Mouse (Mus musculus) forebrain, embryonic 14.5 days (tissue): ENCODE data around the gene Olfr297. TPM values are rescaled to one million over a fixed set of nuclear protein-coding genes. Genes with fewer than 3 reads are reported as not detected.

Source experiments
- ATAC-seq: fragments of 200-750 bp; cut with Nextera tagmentation; 2 replicates; pipeline ENCODE4 v1.8.0; 2017; ENCODE audit warnings: mild to moderate bottlenecking, moderate library complexity
- DNase-seq: peaks from one replicate; pipeline ENCODE4 v3.0.0-alpha.2; 2015; ENCODE audit warnings: low spot score
- H3K27ac ChIP-seq: fragments of 300-500 bp; sonication (generic); 2 replicates; pipeline ENCODE4 v1.5.1; 2014; ENCODE audit warnings: low read depth, mild to moderate bottlenecking, control low read depth, low read length, moderate library complexity
- H3K27me3 ChIP-seq: fragments of 300-500 bp; sonication (generic); replicated peaks from 2 replicates; pipeline ENCODE4 v1.6.1; 2014; ENCODE audit warnings: low read length, control low read depth, mixed read lengths; ENCODE audit not compliant: control insufficient read depth, insufficient read depth
- H3K36me3 ChIP-seq: fragments of 300-500 bp; sonication (generic); 2 replicates; pipeline ENCODE4 v1.6.1; 2014; ENCODE audit warnings: low read length, control low read depth; ENCODE audit not compliant: control insufficient read depth, insufficient read depth
- H3K4me1 ChIP-seq: fragments of 300-500 bp; sonication (generic); 2 replicates; pipeline ENCODE4 v1.6.1; 2014; ENCODE audit warnings: antibody characterized with exemption, low read length, control low read depth; ENCODE audit not compliant: control insufficient read depth, insufficient read depth
- H3K4me2 ChIP-seq: fragments of 300-500 bp; sonication (generic); 2 replicates; pipeline ENCODE4 v1.6.1; 2014; ENCODE audit warnings: mild to moderate bottlenecking, control low read depth, low read length
- H3K4me3 ChIP-seq: fragments of 300-500 bp; sonication (generic); 2 replicates; pipeline ENCODE4 v1.5.1; 2014; ENCODE audit warnings: low read depth, low read length, control low read depth
- H3K9ac ChIP-seq: fragments of 300-500 bp; sonication (generic); 2 replicates; pipeline ENCODE4 v1.6.1; 2014; ENCODE audit warnings: mild to moderate bottlenecking, low read length, control low read depth, moderate library complexity
- H3K9me3 ChIP-seq: fragments of 300-500 bp; sonication (generic); replicated peaks from 2 replicates; pipeline ENCODE4 v1.6.1; 2016; ENCODE audit warnings: low read length, control low read depth, mixed read lengths; ENCODE audit not compliant: control insufficient read depth
- WGBS: fragments of 180-500 bp; shearing (Covaris S2); extraction: QIAGEN DNeasy Blood & Tissue Kit; methylation state at CpG from one replicate; pipeline ENCODE4 v1.1.7; 2014; 5-methylcytosine and 5-hydroxymethylcytosine counted together
- polyA plus RNA-seq: library from polyadenylated mRNA; unstranded; fragments of >200 nt; fragmentation: Nextera tagmentation; extraction: Ambion mirVana; gene quantifications from 2 replicates; pipeline ENCODE4 v1.2.1, GENCODE M21; 2014

Olfr297 gene
- polyA plus RNA-seq = not detected in 2 replicates

DNA sequence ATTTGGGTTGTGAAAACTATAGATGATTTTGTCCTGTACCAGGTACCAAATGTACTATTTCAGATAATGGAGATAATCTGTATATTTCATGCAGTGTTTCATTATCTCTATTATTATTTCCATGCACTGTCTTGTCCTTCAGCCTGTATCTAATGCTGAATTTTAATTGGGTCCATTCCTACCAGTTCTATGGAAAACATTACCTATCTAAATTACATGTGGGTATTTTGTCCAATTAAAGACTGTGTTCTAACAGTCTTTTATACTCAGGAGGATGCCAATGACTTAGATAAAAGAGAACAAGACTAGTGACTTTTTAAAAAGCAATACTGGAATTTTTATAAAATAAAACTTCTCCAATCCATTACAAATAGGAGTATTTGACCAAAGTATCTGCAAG lies at the start of gene Olfr297:
TSS of gene Olfr297 (plus strand) at position 301 of the 400 bp plus-strand sequence.
- Histone ChIP-seq H3K4me2 (no peak within 1 kb of the TSS), H3K27ac (no peak within 1 kb of the TSS), H3K4me1 (no peaks in the 10 kb centered on the region), H3K4me3 (no peak within 1 kb of the TSS), H3K9me3 (no peaks in the 10 kb centered on the region), H3K9ac (no peak within 1 kb of the TSS), H3K36me3 (no peaks in the 10 kb centered on the region), H3K27me3 (no peaks in the 10 kb centered on the region)
- ATAC-seq (no peak), DNase-seq (no peak)

DNA sequence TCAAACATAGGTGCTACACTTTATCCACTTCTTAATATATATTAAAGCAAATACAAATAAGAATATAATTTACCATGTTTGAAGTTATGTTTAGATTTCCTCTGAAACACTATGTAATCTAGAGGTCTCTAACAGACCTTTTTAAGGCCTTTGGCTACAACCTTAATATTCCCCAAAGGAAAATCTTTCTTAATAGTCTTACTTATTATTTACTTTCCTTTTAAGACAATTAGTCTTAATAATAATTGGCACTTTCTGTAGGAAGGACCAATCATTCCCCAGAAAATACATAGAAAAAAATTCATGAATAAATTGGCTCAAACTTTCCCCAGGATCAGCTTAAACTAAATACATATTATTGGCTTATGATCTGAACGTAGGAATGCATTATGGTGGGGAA lies 27.4 kb upstream of the Olfr297 start, which contains the start of gene Olfr298:
TSS of gene Olfr298 (minus strand) at position 101 of the 400 bp plus-strand sequence.
- Histone ChIP-seq H3K27me3 (no peaks in the 10 kb centered on the region), H3K4me2 (no peak within 1 kb of the TSS), H3K9me3 (no peaks in the 10 kb centered on the region), H3K36me3 (no peaks in the 10 kb centered on the region), H3K4me1 (no peaks in the 10 kb centered on the region), H3K27ac (no peak within 1 kb of the TSS), H3K4me3 (no peak within 1 kb of the TSS), H3K9ac (no peak within 1 kb of the TSS)
- DNase-seq = no peak
- no peak for ATAC-seq
- WGBS = 70% methylated on average over 1 of the region's 1 CpGs

Other genes starting within 250 kb of the Olfr297 start
- gene Olfr310, start 242.8 kb upstream of the Olfr297 start, polyA plus RNA-seq = not detected in 2 replicates
- gene Olfr309, start 206.3 kb upstream of the Olfr297 start, polyA plus RNA-seq = not detected in 2 replicates
- gene Olfr308, start 194.3 kb upstream of the Olfr297 start, polyA plus RNA-seq = not detected in 2 replicates
- gene Olfr307, start 182.4 kb upstream of the Olfr297 start, polyA plus RNA-seq = not detected in 2 replicates
- not detected in 2 replicates for gene Olfr305, start 153.0 kb upstream of the Olfr297 start, polyA plus RNA-seq
- gene Olfr304, start 133.3 kb upstream of the Olfr297 start, polyA plus RNA-seq = not detected in 2 replicates
- not detected in 2 replicates for gene Olfr303, start 122.2 kb upstream of the Olfr297 start, polyA plus RNA-seq
- gene Olfr301, start 116.1 kb upstream of the Olfr297 start, polyA plus RNA-seq = not detected in 2 replicates
- not detected in 2 replicates for gene Olfr299, start 60.0 kb upstream of the Olfr297 start, polyA plus RNA-seq
- not detected in 2 replicates for gene Olfr298, start 27.5 kb upstream of the Olfr297 start, polyA plus RNA-seq
- not detected in 2 replicates for gene Olfr295, start 63.9 kb downstream of the Olfr297 start, polyA plus RNA-seq
- gene Olfr294, start 96.7 kb downstream of the Olfr297 start, polyA plus RNA-seq = not detected in 2 replicates
- gene Olfr293, start 129.1 kb downstream of the Olfr297 start, polyA plus RNA-seq = not detected in 2 replicates
- gene Olfr292, start 168.4 kb downstream of the Olfr297 start, polyA plus RNA-seq = not detected in 2 replicates